Mouse (Mus musculus) adrenal gland, postnatal 36 days (tissue): ENCODE data around the gene Syt1. TPM values are rescaled to one million over a fixed set of nuclear protein-coding genes. Genes with fewer than 3 reads are reported as not detected.

Experiments
- DNase-seq, 2 experiments: peaks; one replicate each; pipeline ENCODE4 v3.0.0; 2021; ENCODE audit warnings: mixed read lengths in 1 of 2
- total RNA-seq, 2 experiments: library from RNA; stranded (reverse); gene quantifications; 2 replicates each; pipeline ENCODE4 v1.2.3; 2021

Syt1 gene
- total RNA-seq, 2 experiments from 2014 or later = 9.8 to 9.9 TPM

GRCm38 (mm10) chr10:108643915-108644314 is 366.9 kb downstream of the Syt1 start:
- no peak for DNase-seq

- DNase-seq = no peak
Observed at GRCm38 (mm10) chr10:108638095-108638494, 372.7 kb downstream of the Syt1 start.

GRCm38 (mm10) chr10:108636086-108636485 is 374.7 kb downstream of the Syt1 start:
- no peak for DNase-seq

GRCm38 (mm10) chr10:108635616-108636015 is 375.2 kb downstream of the Syt1 start:
- no peak for DNase-seq

GRCm38 (mm10) chr10:108630841-108631240 is 379.9 kb downstream of the Syt1 start:
- DNase-seq = peak; percentile 8 to 25

- DNase-seq = no peak
Observed at GRCm38 (mm10) chr10:108626404-108626803, 384.4 kb downstream of the Syt1 start.

- no peak for DNase-seq
Observed at GRCm38 (mm10) chr10:108623002-108623401, 387.8 kb downstream of the Syt1 start.

DNA sequence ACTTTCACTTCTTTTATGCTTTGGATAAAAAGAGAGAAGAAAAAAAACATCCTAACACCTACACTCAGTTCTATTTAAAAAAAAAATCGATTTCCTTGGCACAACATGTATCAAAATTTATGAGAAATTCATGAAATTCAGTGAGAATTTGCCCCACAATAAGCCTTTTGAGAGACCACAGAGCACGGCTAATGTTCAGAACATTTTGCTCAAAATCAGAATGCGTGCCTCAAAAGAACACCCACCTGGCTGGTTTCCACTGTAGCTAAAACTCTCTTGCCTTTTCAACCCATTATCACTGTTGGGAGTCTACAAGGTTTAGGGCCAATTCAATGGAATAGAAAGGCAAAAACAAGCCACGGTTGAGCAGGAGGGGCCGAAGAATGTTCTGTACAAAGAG is 390.9 kb downstream of the Syt1 start:
- no peak for DNase-seq

DNA sequence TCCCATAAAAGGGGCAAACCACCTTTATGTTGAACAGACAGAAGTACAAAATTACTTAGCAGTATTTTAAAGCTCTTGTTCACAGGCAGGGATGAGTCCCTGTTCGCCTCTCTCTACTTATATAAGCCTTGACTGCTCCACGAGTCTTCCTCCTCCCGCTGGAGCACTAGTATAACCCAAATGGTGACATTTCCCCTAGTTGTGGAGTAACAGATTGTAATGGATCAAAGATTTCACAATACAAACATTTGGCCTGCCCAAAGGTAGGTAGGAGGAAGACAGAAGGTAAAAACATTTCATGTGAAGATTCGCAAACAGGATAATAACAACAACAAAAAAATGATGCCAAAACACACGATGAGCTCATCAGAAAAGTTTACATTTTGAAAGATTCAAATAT is 391.6 kb downstream of the Syt1 start:
- DNase-seq = no peak

DNA sequence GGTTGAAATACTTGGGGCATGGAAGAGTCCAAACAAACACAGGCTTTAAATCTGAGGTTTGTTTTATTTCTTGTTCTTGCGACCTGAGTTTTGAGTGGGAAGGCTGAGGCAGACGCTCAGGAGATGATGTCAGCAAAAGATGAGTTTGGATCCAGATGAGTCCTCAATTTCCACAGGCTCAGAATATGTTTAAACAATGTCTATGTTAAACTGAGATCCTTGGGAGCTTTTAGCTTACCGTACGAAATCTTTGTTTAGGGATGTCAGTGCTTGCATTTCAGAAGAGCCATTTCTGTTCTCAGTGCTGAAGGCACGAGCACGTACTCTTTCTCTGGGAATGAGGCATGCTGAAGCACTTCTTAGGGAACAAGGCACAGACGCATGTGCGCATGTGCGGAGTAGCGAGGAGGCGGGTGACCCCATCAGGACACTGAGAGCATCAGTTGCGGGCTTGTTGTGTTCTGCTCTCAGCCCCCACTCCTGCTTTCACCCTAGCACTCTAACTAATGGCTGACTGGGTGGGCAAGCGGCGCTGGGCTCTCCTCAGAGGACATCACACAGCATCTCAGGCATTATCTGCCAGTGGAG is 400.6 kb downstream of the Syt1 start:
- DNase-seq = no peak

DNA sequence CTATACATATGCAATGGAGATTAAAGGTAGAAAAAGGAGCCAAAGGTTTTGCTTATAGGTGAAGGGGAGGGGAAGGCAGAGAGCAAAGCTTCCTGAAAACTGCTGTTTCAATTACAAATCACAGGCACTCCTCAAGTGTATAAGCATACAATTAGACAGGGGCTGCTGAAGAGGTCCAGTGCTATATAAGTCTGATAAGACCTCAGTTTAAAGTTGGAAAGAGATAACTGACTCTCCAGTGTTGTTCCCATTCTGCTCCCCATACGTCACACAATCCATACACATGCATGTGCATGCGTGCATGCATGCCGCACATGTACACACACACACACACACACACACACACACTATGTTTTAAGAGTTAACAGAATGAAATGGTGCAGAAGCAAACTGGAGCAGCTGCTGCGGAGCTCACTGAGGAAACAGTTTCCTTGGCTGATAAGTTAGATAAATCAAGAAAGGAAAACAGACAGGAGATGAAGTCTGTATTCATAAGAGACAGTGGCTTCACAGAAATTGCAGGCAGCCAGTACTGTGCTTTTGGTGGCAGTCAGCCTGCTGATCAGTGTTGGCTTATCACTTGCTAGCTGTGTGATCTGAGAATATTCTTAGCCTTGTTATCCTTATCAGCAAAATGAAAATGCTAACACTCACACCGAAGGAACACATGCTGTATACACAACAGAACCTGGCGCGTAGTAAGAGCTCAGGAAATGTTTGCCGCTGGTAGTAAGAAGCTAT is 408.9 kb downstream of the Syt1 start:
- no peak for DNase-seq

GRCm38 (mm10) chr10:108600693-108601092 is 410.1 kb downstream of the Syt1 start:
- DNase-seq = no peak

DNA sequence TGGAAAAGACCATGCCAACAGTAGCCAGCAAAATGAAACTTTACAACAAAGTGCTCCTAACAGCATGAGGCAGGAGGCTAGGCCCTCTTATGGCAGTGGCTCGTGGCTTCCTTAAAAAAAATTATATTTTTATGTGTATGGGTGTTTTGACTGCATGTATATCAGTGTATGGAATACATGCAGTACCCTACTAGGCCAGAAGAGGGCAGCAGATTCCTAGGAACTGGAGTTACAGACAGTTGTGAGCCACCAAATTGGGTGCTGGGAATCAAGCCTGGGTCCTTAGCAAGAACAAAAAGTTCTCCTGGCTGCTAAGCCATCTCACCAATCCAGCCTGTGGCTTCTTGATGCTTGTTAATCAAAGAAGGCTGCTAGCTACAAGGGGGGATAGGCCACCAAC is 413.4 kb downstream of the Syt1 start:
- DNase-seq = no peak

GRCm38 (mm10) chr10:108596162-108596927 is 414.4 kb downstream of the Syt1 start:
- no peak for DNase-seq

DNA sequence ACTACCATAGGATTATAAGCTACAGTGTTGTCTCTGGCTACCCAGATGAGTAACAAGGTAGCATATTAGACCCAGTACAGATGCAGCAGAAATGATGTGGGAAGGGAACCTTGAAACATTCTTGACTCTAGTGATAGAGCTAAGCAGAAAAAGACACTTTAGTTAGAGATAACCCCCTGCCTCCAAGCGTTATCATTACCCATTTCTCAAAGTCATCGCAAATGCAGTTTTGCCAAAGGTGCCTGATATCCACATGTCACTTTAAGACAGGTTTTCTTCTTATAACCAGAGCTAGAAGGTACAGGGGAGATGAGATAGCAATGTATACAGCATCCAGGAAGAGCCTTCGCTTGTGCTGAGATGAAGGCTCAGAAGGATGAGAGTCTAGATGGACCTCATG is 421.4 kb downstream of the Syt1 start:
- no peak for DNase-seq

DNA sequence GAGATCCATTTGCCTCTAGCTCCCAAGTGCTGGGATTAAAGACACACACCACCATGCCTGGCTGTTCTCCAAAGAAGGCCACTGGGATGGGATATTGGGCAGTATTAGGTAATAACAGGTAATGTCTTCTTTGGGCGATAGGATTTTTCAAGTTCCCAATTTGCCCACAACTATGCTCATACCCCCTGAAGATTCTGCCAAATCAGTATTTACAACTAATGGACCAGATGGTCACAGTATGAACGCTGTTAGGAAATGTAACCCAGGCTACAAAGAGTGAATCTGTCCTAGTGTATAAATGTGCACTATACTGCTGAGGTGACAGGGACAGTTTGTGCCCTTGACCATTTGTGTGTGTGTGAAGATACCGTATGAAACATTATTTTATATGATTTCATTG is 421.9 kb downstream of the Syt1 start:
- DNase-seq = no peak

- DNase-seq = no peak
Observed at GRCm38 (mm10) chr10:108583694-108584093, 427.1 kb downstream of the Syt1 start.

DNA sequence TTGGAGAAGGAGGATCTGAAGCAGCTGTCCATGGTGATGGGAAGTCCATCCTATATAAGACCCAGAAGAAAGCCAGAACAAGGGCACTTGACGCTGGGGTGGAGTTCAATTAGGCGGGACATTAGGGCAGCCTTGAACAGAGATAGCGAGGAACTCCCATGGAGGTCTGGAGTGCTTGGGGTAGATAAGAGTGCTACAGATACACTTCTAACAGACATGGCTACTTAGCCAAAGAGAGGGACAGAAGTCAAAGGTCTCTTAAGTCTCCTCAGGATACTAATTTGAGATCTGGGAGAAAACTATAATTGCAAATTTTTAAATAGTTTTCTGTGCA is 428.4 kb downstream of the Syt1 start:
- DNase-seq = no peak

- peak; percentile 30 to 41 for DNase-seq
Observed at GRCm38 (mm10) chr10:108581555-108582396, 429.0 kb downstream of the Syt1 start.

DNA sequence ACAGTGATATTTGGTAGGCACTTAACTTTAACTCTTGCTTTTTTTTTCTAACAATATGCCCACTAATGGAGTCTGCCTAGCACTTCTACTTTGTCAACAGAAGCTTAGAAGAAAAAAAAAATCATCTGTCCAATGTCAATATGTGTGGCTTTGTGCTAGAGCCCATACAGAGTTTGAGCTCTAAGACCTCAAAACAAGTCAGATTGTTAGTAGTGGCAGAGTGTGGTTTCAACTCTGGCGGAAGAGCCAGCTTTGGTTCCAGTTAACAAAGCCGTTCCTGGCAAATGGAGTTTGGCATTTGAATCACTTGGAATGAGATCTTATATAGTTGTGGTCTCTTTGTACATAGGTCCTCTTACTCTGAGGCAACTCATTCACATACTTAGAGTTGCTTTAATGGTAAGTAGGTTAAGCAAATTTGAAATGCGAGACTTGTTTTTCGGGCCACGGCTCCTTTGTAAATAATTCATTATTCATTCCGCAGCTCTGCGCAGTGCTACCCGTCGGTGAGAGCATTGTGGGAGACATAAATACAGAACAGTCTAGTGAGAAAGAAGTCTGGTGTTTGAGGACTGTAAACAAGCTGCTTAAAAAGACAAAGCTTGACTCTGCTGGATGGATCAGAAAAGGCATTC is 429.9 kb downstream of the Syt1 start:
- DNase-seq = no peak

- no peak for DNase-seq
Observed at GRCm38 (mm10) chr10:108579396-108579795, 431.4 kb downstream of the Syt1 start.

GRCm38 (mm10) chr10:108577611-108578010 is 433.2 kb downstream of the Syt1 start:
- DNase-seq = no peak
